Mouse (Mus musculus) embryo, embryonic 9.5 days (tissue): ENCODE results near the gene Cmpk2.
A peak's percentile ranks its signal among the peaks of the same experiment; 100 is the strongest.
"Not testable (repeated sequence)": the region's sequence is repeated elsewhere in the genome, so short reads cannot be mapped to it uniquely, and the experiment has no call there.

Experiments used
- DNase-seq: peaks from one replicate; pipeline ENCODE4 v3.0.0-alpha.2; 2017; ENCODE audit errors: extremely low spot score

Cmpk2 gene

DNA sequence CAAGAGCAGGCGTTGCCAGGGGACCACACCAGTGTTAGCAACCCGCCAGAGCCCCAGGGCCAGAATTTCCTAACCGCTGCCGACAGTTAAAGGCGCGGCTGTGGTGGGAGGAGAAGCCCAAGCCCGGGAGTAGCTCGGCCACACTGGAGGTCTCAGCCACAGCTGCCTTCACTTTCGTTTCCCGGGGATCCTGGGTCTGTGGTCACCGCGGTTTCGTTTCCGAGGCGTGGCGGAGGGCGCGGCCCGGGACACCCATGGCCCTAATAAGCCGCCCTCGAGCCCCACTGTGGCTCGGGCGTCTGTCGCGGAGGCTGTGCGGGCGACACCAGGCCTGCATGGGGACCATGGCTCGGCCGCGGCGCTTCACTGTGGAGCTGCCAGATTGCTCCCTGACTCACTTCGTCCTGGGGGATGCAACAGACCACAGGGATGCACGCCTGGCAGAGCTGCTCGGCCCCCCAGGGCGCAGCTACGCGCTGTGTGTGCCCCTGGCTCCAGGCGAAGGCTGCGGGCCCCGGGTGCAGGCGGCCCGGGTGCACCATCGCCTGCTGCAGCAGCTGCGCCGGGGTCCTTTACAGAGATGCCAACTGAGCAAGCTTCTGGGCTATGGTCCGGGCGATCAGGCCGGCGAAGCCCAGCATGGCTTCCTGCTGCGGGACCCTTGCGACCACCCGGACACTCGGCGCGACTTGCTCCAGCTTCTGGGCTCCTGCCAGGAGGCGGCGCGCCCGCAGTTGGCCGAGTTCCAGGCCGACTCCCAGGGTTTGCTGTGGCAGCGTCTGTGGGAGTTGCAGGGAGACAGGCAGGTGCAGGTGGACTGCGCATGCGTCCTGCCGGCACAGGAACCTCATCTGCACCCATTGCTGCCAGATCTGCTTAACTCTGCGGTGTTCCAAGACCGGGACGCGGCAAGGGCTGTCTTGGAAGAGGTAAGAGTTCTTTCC is at the start of gene Cmpk2:
Gene Cmpk2, plus strand, starts transcription at position 107 of the 944 bp plus-strand sequence.
- DNase-seq, result peak; percentile 76

DNA sequence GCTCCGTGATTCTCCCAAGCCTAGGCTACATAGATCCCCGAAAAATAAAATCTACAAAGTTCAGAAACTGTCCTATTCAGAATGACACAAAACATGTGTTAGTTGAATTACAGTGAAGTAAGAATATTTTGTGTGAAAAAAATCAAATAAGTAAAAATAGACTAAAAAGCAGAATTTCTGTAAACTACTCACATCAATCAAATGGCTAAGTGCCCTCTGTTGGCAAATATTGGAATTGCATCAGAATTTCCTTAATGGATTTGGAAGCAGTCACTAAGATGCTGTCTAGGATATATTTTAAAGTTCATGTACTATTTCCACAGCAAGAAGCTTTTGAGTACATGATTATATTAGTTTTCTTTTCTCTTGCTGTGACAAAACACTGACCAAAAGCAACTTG is 44.2 kb upstream of the Cmpk2 start:
- DNase-seq, result peak; percentile 23

DNA sequence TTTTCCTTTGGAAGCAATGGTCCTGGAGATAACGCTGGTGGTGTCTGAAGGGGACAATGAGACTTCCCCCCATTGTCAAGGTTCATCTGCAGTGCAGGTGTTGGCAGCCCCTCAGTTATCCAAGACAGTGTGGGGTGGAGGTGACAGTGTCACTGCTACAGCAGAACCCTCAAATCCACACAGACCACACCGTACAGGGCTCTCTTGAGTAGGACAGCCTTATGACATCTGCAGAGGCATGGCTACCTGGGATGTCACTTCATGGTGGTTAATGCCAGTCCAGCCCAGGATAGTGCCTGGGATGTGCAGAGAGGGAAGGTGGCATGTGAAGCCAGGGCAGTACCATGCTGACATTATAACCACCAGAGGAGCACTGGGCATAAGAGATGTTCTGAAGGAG is 40.2 kb upstream of the Cmpk2 start:
- not testable (repeated sequence) for DNase-seq

DNA sequence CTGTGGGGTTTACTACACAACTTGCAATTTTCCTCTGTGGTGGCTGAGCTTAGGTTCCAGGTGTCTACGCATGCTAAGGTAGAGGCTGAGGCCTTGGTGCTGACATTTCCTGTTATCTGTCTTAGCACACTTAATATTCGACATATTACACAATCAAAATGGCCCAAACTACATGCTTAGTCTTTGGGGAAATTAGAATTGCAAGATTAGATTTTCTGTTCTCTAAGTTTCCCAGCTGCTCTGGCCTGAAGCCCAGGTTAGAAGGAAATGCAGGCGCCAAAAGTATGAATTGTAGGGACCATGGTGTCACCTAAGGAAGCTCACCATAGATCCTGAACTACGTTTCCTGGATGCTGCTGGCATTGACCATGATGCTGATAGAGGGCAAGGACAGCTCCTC is 32.7 kb upstream of the Cmpk2 start:
- DNase-seq, result no peak

DNA sequence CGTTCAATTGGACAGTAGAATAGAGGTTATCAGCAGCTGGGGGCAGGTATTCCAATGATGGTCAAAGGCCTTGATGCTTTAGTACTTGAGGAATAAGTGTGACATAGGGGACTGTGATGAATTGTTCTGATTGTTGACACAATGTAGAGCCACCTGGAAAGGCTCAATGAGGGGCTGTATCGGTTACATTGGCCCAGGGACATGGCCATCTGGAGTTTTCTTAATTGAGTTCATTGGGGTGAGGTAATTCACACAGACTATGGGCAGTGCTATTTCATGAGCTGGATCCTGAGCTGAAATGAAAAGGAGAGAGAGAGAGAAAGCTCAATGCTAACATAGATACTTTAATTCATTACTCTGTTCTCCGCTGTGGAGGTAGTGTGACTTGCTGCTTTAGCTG is 31.1 kb upstream of the Cmpk2 start:
- DNase-seq, result no peak

DNA sequence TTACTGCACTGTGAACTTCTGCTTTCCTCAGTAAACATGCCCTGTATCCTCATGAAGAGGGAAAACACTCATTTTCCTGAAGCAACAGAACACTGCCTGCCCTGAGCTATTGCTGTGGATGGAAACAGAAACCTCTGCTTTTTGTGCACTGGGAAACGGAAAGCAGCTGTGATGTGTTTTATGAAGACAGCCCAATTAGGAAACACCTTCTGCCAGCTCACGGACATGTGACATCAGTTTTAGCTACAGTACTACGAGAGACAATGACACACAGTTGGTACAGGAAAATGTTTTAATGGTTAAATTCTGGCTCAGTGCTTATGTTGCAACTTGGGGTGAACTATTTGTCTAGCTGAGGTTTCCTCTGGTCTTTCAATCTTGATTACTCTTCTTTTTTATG is 29.6 kb upstream of the Cmpk2 start:
- no peak for DNase-seq

DNA sequence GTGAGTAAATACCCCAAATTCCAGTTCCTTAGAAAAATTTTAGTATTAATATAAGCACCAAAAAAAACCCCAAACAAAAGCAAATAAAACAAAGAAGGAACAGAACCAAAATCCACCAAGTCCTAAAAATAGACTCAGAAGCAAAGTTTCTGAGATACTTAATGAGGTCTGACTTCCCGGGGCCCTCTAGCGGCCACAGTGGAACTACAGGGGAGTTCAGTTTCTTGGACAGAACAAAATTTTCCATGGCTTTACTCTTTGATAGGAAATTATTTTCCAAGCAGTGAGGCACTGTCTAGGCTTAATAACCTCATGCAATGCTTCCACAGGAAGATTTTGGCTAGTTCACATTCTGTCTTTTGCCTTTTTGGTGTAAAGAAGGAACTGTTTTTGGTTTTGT is 24.9 kb upstream of the Cmpk2 start:
- peak; percentile 43 for DNase-seq

DNA sequence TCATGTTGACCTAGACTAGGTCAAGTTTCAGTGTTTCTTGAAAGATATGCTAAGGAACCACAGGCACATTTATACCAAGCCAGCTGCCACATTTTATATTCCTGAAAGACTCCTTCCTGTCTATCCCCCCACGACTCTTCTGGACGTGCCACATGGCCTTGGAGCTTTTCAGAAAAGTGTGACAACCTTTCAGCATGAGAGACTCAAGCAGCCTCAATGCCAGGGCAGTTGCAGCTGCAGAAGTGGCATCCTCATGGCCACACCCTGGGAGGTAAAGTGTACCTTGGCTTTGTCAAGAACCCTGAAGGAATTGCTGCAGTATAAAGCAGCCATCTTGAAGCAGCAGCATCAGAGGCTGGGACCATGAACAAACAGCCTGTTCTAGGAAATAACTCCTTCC is 24.5 kb upstream of the Cmpk2 start:
- DNase-seq, result no peak

DNA sequence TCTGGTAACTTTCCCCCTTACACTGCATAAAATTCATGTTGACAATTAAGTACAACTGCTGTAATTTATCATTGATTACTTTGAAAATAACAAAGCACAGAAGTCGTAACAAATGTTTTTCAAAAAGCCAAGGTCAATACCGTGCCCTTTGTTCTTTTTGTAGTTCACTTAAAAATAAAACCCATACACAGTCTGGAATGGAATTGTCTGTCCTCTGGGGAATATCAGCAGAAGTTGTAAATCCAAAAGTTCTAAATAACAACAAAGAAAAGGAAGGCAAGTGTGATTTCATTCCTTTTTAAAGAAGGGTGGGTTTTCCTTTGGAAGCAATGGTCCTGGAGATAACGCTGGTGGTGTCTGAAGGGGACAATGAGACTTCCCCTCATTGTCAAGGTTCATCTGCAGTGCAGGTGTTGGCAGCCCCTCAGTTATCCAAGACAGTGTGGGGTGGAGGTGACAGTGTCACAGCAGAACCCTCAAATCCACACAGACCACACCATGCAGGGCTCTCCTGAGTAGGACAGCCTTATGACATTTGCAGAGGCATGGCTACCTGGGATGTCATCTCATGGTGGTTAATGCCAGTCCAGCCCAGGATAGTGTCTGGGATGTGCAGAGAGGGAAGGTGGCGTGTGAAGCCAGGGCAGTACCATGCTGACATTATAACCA is 22.5 kb upstream of the Cmpk2 start:
- no peak for DNase-seq

DNA sequence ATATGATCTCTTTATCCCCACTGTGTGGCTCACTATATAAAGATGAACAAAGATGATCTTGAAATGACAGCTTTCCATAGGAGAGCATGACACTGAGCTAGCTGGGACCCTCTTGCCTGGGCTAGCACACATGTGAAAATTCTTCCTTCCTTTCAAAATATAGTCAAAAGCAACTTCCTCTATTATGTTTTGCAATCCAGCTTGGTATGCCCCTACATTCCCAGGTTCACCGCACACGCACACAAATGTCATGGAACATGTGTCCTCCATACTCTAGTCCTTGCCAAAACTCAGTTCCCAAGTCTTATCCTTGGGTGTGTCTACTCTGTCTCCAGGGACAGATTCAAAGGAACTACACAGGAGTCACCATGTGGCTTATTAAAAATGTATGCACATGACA is 19.5 kb upstream of the Cmpk2 start:
- DNase-seq, result no peak

DNA sequence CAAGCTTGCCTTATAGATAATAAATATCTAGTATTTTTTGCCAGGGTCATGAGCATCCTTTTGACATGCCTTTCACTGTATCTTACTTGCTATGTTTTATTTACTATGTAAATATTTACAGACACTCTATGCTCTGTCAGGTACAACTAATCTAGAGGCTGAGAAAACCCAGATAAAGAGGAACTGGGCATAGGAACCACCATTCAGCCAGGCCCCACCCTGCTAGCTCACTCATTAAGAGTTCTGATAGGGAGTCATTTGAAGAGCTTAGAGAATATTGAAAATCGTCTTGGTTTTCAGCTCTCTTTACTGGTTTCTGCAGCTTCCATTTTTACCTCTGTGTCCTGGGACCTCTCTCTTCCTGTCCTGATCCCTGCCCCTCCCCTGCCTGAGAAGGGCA is 17.9 kb upstream of the Cmpk2 start:
- DNase-seq, result no peak

DNA sequence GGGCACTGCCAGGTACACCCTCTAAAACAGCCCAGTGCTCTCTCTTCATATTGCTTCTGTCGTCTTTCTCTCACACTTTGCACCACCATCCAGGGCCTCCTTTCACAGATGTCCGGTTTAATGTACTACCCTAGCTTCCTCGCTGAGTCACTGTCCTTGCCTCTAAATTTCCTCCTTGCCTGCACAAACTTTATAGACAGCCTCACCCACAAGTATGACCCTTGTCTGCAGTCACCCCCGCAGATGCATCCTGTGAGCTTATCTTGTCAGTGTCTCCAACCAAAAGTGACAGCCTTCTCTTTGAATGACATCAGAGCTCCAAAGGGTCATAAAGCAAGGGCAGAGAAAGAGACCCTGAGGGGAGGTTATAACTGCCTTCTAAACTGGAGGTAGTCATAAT is 16.1 kb upstream of the Cmpk2 start:
- DNase-seq, result no peak

DNA sequence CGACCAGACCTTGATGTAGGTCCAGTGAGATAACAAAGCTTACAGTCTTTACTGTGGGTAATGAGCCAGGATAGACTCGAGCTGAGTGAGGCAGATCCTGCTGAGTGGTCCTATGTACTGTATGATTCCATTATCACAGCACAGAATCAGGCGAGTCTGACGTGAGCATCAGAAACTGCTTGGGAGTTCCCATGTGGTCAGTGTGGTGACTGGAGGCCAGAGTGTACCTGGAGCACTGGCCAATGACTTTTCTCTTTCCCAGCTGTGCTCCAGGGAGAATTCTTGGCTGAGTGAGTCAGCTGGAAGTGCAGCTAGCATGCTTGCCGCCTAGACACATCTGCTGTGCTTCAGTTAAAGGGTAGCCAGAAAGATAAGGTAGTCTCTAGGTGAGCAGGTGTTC is 14.3 kb upstream of the Cmpk2 start:
- no peak for DNase-seq

DNA sequence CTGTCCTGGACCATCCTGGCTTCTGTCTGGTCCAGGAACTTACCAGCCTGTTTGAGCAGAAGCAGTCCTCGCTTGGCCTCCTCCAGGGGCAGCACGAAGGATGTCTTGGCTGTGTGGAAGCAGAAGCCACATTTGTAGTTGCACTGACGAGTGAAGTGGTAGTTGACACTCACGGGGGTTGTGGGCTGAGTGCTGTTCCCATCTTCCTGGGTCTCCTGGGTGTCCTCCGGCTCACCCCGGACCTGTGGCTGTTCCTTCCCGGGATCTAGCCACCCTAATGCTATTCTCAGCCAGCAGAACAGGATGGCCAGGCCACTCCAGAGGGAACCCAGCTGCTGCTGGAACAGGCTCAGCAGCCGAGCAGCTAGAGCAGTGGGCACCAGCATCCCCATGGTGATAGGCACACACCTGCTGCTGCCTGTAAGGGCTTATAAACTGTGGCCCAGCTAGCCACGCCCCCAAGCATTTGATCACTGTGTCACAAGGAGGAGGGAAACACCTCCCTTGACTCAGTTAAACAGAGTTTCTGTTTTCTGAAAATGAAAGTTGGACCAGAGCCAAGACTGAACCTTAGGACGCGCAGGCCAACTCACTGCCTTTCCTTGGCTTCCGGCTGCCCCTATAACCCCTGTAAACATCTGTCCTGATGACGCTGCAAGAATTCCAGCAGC is 12.8 kb upstream of the Cmpk2 start, which contains the start of gene Rsad2:
Gene Rsad2, minus strand, starts transcription at position 425 of the 671 bp plus-strand sequence.
- DNase-seq, result no peak

DNA sequence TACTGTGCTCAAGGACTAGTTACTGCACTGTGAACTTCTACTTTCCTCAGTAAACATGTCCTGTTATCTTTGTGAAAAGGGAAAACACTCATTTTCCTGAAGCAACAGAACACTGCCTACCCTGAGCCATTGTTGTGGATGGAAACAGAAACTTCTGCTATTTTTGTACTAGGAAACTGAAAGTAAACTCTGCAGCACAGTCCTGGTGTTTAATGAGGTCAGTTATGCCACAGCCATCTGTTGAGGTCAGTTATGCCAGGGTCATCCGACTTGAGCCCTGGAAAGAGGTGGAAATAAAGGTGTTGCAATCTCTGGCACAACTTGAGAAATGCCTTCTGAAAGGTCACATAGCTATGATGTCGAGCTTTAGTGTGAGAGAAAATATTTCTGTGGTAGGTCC is 8.9 kb upstream of the Cmpk2 start:
- DNase-seq, result no peak

DNA sequence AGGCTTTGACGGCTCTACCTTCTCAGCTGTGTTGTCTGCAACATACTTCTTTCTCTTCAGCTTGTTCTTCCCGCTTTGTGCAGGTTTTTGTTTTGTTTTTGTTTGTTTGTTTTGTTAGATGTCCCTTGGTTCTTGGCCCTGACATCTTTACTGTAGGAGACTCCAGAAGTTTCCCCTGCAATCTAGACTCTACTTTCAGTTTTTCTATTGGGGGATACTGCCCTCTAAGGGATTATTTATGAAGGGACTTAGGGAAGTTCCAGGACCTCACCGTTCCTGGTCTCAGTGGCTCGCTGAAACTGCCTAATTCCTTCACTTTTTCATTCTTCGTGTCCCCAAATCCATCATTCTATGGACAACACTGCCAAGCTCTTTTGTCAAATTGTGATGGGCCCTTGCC is 3.4 kb upstream of the Cmpk2 start:
- no peak for DNase-seq

DNA sequence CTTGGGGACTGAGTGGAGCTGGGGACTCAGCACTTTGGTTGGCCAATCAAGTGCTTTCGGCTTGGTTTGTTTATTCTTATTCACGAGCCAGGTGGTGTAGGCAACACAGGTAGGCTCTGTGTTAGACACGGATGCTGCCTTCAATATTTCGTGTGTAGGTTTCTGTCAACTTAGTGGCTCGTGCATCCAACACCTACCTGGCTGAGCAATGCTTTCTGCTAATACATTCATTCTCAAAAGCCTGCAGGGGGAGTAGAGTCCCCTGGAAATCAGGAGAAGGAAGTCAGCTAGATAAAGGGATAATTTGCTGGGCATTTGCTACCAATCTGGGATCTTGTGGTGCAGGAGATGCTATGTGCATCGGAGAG is 1.0 kb downstream of the Cmpk2 start:
- no peak for DNase-seq

DNA sequence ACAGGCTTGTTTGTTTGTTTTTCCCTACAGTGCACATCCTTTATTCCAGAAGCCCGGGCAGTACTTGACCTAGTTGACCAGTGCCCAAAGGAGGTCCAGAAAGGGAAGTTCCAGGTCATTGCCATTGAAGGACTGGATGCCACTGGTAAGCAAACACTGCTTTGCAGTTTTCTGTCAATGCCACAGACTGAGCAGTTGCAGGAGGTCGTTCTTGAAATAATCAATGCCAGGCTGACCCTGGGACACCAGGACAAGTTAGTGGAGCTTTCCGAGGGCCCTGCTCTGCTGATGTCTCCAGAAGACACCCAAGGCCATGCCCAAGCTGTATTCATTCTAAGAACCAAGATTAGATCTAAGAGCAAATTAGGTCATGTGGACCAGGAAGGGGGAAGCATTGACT is 2.4 kb downstream of the Cmpk2 start:
- DNase-seq, result no peak

DNA sequence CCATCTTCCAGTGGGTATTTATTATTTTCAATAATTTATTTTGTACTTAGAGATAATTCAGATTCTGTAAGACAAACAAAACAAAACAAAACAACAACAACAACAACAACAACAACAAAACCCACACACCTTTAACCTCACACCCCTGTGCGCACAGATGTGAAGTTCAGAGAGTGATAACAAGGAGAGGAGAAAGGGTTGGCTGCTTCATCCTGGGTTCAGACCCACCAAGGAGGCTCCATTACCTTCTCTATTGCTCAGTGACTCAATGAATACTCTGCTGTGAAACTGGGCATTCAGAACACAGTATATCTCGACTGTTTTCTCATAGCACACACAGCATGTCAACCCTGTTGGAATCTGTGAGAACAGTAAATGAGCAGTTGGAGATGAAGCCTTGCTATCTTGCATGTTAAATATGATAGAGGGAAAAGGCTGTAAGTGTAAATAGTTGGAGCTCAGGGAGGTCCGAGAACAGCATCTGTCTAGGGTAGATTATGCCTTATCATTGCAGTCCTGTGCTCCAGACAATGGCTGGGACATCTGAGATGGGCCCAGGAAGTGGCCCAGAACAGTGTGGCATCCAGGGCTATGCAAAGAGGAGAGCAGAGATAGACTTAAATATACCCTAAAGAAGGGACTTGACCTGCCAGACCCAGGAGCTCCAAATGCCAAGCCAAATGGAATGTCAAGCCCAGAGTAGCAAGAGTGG is 3.9 kb downstream of the Cmpk2 start:
- DNase-seq, result no peak

DNA sequence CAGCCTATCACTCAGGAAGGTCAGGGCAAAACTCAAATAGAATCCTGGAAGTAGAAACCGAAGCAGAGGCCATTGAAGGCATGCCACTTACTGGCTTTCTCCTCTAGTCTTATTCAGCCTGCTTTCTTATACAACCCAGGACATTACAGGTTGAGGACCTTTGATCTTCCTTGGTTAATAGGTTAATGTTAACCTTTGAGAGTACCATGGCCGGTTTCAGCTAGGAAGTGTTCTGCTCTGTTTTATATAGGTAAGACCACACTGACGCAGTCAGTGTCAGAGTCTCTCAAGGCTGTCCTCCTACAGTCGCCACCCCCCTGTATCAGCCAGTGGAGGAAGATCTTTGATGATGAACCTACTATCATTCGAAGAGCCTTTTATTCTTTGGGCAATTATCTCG is 4.7 kb downstream of the Cmpk2 start:
- no peak for DNase-seq

DNA sequence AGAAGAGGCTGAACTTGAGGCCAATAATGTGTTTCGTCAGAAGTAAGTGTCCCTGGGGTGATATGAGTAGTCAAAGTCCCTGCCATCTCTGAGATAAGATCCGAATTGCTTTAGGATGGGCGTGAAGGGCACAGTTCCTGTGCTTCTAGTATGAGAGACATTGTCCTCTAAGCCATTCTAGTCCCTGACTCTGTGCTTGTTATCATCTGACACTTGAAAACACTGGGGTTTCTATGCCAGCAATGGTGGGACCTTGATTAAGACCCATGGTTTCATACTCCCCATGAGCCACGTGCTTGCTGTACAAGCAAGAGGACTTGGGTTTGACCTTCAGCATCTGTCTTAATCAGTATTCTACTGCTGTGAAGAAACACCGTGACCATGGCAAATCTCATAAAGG is 8.2 kb downstream of the Cmpk2 start:
- DNase-seq, result no peak
